Mouse (Mus musculus) adrenal gland, adult (tissue): Measurements from ENCODE around the gene Olfr447.
A peak's percentile ranks its signal among the peaks of the same experiment; 100 is the strongest.

Source experiments
- DNase-seq, 2 experiments: peaks; one replicate each; pipeline ENCODE4 v3.0.0; 2022 to 2023; ENCODE audit warnings: low spot score in 1 of 2; ENCODE audit not compliant: inconsistent age in 2 of 2

The Olfr447 gene

DNA sequence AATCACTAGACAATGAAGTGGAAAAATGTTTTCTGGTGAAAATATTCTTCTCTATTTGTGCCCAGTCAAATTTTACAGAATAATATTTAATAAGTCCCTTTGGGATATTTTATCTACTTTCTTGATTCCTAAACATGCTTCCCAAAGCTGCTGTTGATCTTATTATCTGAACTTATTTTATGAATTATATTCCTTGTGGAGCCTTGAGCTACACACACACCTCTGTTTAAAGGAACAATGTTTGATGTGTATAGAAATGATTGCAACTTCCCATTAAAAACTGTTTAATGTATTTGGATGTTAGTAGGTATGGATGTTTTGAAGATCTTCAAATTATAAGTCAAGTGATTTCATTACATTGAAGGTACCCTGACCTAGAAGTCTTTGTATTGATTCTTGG lies at the start of gene Olfr447:
Olfr447 (plus strand) TSS at position 301 of the 400 bp plus-strand sequence.
- DNase-seq = no peak

DNA sequence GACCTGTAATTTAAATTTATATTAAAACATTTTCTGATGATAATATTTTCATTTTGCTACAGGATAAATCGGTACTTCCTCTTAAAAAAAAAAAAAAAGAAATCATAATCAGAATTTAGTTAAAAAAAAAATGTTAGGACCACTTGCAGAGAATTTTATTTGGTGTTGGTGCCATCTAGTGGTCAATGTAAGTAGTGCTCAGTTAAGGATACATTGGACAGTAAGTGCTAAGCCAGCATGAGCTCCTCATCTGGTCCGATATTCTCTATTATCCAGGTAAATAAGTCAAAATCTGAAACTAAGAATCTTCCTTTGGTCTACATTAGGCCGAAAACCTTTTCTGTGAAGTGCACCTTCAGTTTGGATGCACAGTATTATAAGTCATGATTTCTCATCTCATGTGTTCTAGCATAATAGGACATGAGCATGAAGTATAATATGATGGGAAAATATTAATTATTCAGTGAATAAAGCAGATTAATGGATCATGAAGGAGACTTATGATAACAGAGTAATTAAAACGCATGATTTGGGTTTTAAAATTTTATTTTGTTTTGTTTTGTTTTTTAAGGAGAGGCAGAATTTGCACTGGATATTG lies 48.4 kb upstream of the Olfr447 start:
- peak in 1 of 2 experiments; percentile 82 for DNase-seq

DNA sequence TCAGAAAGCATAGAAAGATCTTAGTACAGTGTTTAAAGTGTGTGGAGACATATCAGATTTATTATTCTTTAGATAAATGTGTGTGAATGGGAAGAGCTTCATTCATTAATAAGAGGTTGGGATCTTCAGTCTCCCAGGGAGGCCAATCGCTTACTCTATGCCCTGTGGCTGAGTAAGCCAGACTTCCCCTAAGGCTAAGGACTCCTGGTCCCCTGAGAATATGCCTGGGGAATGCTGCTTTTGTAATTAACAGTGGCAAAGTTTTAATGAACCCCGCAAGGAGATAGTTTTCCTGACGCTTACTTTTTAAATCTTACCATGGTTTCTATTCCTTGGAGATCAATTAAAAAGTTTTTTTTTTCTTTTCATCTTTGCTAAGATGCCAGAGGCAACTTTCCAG lies 39.0 kb upstream of the Olfr447 start:
- DNase-seq = no peak

DNA sequence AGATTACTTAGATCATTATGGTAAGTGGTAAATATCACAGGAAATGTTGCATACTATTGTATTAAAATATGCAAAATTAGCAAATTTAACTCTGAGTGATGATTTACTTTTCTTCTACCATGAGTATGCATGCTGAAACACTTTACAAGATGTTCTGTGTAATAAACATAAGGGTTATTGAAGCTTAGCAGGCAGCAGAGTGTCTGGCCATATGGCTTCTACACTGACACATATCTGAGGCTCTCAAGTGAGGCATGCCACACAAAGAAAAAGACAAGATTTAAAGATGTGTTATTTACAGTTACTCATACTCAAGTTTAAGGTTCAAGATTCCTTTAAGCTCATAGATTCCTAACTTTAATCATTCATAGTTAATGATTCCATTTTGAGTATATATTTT lies 32.4 kb upstream of the Olfr447 start:
- DNase-seq = no peak

DNA sequence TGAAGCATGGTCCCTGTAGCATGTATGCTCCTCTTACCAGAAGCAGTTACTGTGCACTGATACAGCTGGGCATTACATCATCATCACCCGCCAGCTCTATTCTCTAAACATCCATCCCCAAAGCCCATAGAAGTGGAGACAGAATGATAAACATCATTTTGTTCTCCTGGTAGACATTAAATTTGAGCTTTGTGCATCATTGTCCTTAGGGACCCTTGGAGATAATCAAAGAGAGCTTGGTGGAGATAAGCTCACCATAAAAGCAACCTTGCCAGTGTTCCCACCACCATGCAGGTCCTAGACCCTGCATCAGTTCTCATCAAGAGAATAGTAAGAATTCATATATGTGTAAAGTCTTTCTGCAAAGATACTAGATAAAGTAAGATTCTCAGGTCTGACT lies 18.5 kb upstream of the Olfr447 start, which contains the start of gene Olfr448:
Olfr448 (plus strand) TSS at position 301 of the 400 bp plus-strand sequence.
- DNase-seq = no peak

DNA sequence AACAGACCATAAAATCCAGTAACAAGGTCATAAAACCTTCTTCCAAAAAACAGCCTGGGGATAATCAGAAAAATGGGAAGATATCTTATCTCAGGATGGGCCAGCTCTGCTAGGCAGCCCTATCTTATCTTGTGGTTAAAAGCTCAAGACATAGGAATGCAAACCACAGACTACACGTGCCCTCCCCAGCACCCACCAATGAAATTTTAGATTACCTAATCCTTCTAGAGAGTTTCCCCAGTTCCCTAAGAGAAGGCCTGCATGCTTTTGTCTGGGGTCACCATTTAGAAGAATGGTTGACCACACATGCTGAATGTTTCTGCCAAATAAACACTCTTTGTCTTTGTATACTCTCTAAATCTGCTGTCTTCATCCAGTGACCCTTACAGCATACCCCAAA lies 8.3 kb upstream of the Olfr447 start:
- DNase-seq = no peak

DNA sequence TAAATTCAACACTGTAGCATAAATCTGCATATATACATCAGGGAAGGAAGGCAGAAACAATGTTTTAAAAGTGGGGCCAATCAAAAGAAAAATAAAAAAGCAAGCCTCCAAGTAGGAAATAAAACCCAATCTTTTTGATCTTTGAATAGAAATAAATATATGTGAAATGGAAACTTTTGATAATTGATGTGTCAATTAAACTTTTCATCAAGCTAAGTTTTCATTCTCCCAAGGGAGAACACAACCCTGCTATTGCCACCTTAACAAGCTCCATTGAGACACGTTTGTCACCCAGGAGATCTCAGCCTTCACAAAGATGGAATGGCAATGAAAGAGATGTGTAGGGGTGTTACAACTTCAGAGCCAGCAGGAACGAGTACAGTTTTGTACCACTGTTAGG lies 12.4 kb downstream of the Olfr447 start, which contains the start of gene Olfr446:
Olfr446 (plus strand) TSS at position 301 of the 400 bp plus-strand sequence.
- DNase-seq = no peak

DNA sequence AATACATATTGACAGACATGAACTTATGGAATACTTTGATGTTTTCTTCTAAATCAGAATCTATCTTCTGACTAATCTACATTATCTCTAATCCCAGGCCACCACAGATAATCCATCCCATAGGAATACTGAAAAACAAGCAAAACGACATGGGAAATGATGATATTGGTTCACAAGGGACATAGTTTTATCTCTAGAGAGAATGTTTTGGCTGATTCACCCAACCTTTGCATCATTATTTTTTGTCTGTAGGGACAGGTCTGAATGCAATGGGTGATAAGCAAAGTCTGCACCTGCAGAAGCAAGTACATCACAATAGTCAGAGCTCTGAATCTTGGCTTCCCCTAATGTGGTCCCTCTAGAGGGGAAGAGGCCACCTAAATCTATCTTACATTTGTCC lies 40.1 kb downstream of the Olfr447 start, which contains the start of gene Olfr444:
Olfr444 (plus strand) TSS at position 301 of the 400 bp plus-strand sequence.
- DNase-seq = no peak
